ENCODE assay signal across 13 mouse cellular contexts in the genomic region with DNA sequence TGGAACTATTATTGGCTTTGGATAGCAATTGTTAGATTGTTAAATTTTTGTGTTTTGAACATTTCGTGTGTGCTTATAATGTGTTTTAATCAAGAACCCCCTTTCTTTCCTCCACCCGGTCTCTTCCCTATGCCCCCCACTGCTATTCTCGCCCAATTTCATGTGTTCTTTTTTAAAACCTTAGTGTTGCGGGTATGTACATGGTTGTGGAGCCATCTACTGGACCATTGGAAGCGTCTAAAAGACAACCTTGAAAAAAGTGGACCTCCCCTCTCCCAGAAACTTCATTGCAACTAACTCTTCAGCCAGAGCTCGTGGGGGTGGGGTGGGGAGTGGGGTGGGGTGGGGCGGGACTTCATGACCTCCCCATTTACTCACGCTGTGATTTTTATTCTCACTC.
DNase-seq lines count a peak whose midpoint lies in the region; ATAC-seq and TF ChIP-seq lines count a peak whose summit lies in the region.
"Had no signal": no experiment of that assay in that cellular context is flagged by ENCODE, and none has a peak within 500 bp of the region (broad histone marks: within the 10 kb centered on the region; RNA-seq: fewer than 3 reads in every experiment).

No protein-coding gene starts in this region.

- no peak for TF ChIP-seq POLR2A in liver, adult 2 months (IDR thresholded peaks at IDR 0.05; ENCODE audit: extremely low read depth, insufficient read depth, low read length)

- H3K4me3 ChIP-seq in liver, adult 2 months (ENCODE audit: insufficient read depth, low read depth, low read length): no peak overlapping the region
- no peak overlapping the region for H3K4me3 ChIP-seq in liver, embryonic 11.5 days (ENCODE audit: low read depth, low read length)
- H3K4me3 ChIP-seq: forebrain, embryonic 13.5 days; limb, embryonic 13.5 days; midbrain, embryonic 13.5 days had no signal

- no peak overlapping the region for H3K4me2 ChIP-seq in liver, embryonic 11.5 days
- H3K4me2 ChIP-seq: forebrain, embryonic 13.5 days; limb, embryonic 13.5 days; midbrain, embryonic 13.5 days had no signal

- WGBS in liver, adult 2 months: 50% methylated on average over 8 of the region's 8 CpGs
- WGBS in liver, embryonic 11.5 days: 54% methylated on average over 8 of the region's 8 CpGs

- H3K9me3 ChIP-seq in liver, embryonic 11.5 days (ENCODE audit: control insufficient read depth, low read length): no peaks in the 10 kb centered on the region
- H3K9me3 ChIP-seq: forebrain, embryonic 13.5 days; limb, embryonic 13.5 days; midbrain, embryonic 13.5 days had no signal

- TF ChIP-seq CTCF in liver, adult 2 months (IDR thresholded peaks at IDR 0.05; ENCODE audit: low read depth, low read length): peak; percentile 41

- ATAC-seq in liver, embryonic 11.5 days (replicated peaks; ENCODE audit: low FRiP score): no peak
- ATAC-seq in hematopoietic stem cell, adult 5-6 weeks (replicated peaks in 1 of 2; ENCODE audit: insufficient read depth in 1 of 2, low FRiP score in 2 of 2, low TSS enrichment in 1 of 2, low read depth in 1 of 2, poor library complexity in 2 of 2, severe bottlenecking in 2 of 2): peak; percentile 34 to 47; a peak in 3 of 4 replicates
- peak; percentile 64 for ATAC-seq in megakaryocyte-erythroid progenitor cell, adult 5-6 weeks (replicated peaks; ENCODE audit: low FRiP score, low TSS enrichment, poor library complexity, severe bottlenecking)

- no peaks in the 10 kb centered on the region for H3K36me3 ChIP-seq in liver, adult 2 months (ENCODE audit: control insufficient read depth, insufficient read depth, low read length)
- no peaks in the 10 kb centered on the region for H3K36me3 ChIP-seq in liver, embryonic 11.5 days (ENCODE audit: control insufficient read depth, insufficient read depth, low read length)
- H3K36me3 ChIP-seq: limb, embryonic 13.5 days; midbrain, embryonic 13.5 days had no signal

- no peaks in the 10 kb centered on the region for H3K79me2 ChIP-seq in liver, adult 2 months (ENCODE audit: control insufficient read depth, insufficient read depth, low read length)

- H3K9ac ChIP-seq in liver, adult 2 months (ENCODE audit: low read depth, low read length): no peak overlapping the region
- H3K9ac ChIP-seq in liver, embryonic 11.5 days (ENCODE audit: low read depth, low read length): no peak overlapping the region
- H3K9ac ChIP-seq: forebrain, embryonic 13.5 days; limb, embryonic 13.5 days; midbrain, embryonic 13.5 days had no signal

- H3K27ac ChIP-seq in liver, adult 2 months (replicated peaks; ENCODE audit: insufficient read depth, low read depth, low read length): no peak overlapping the region; the same call in 1 of the 2 replicates
- no peak overlapping the region for H3K27ac ChIP-seq in liver, embryonic 11.5 days (ENCODE audit: low read depth, low read length)
- H3K27ac ChIP-seq: forebrain, embryonic 13.5 days; limb, embryonic 13.5 days; midbrain, embryonic 13.5 days had no signal

- H3K4me1 ChIP-seq in liver, adult 2 months (ENCODE audit: control insufficient read depth, insufficient read depth, low read length): peaks cover 4% of the 10 kb centered on the region
- no peaks in the 10 kb centered on the region for H3K4me1 ChIP-seq in liver, embryonic 11.5 days (replicated peaks; ENCODE audit: control insufficient read depth, insufficient read depth, low read length)
- H3K4me1 ChIP-seq: forebrain, embryonic 13.5 days; limb, embryonic 13.5 days; midbrain, embryonic 13.5 days had no signal

- DNase-seq in embryo, embryonic 11 days: peak; percentile 23
- no peak for DNase-seq in embryo, embryonic 9.5 days (ENCODE audit: extremely low spot score)
- peak; percentile 53 for DNase-seq in liver, adult 2 months (ENCODE audit: extremely low read depth, low read depth, low spot score)
- DNase-seq in liver, embryonic 11.5 days (ENCODE audit: low spot score): no peak
- no peak for DNase-seq in left cerebral cortex, adult 8-10 months (ENCODE audit: low spot score in 2 of 2)
- DNase-seq in ovary, postnatal 14 days (ENCODE audit: low spot score): no peak
- DNase-seq: gastrocnemius, postnatal 36 days; thymus, postnatal 4 days had no signal

- no peaks in the 10 kb centered on the region for H3K27me3 ChIP-seq in liver, adult 2 months (ENCODE audit: control insufficient read depth, insufficient read depth, low read length)
- H3K27me3 ChIP-seq in liver, embryonic 11.5 days (replicated peaks; ENCODE audit: control insufficient read depth, insufficient read depth, low read length): no peaks in the 10 kb centered on the region
- H3K27me3 ChIP-seq: forebrain, embryonic 13.5 days; limb, embryonic 13.5 days; midbrain, embryonic 13.5 days had no signal

Comparison
In these comparisons a context has a peak if more than half of its experiments do, and no peak if none do; other contexts are left out.
1. DNase-seq: peak in embryo, embryonic 11 days (single experiment) and liver, adult 2 months (single experiment); none in embryo, embryonic 9.5 days (single experiment), liver, embryonic 11.5 days (single experiment), left cerebral cortex, adult 8-10 months (0 of 2) and ovary, postnatal 14 days (single experiment).